Comparison of ENCODE assay signal across 24 mouse cellular contexts in the genomic region with DNA sequence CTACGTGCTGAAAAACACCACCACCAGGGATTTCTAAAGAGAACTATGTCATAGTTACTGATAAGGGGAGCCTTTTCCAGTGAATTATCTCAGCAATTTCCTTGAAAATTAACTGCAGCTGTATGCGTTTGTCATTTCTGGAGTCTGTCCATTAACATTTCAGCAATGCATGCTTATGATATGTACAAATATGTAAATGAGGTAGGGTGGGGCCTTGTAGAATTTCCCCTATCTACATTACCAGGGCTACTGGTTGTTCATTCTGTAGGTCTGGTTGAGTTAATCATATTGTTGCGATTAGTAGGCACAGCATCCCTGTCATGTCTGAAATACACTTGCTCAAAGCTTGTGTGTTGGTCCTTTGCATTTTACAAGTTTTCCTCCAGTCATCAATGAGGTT.
"Had no signal": no experiment of that assay in that cellular context is flagged by ENCODE, and none has a peak within 500 bp of the region (broad histone marks: within the 10 kb centered on the region; RNA-seq: fewer than 3 reads in every experiment).

No protein-coding gene starts in this region.

- DNase-seq: gastrocnemius, postnatal 14 days; gastrocnemius, postnatal 36 days; heart, adult 2 months; heart, postnatal 14 days; heart, postnatal 4 days; kidney, adult 11 months; kidney, adult 8-10 months; kidney, postnatal 14 days; kidney, postnatal 36 days; layer of hippocampus, adult 9-11 months; layer of hippocampus, postnatal 36 days; left cerebral cortex, postnatal 4 days; liver, embryonic 13.5 days had no signal

- H3K9me3 ChIP-seq: heart, embryonic 15.5 days; hindbrain, embryonic 10.5 days; hindbrain, embryonic 12.5 days; limb, embryonic 13.5 days; limb, embryonic 15.5 days; liver, embryonic 13.5 days; liver, embryonic 15.5 days had no signal

- H3K4me2 ChIP-seq: heart, embryonic 11.5 days; heart, embryonic 13.5 days; heart, embryonic 15.5 days; hindbrain, embryonic 12.5 days; hindbrain, embryonic 14.5 days; limb, embryonic 13.5 days; limb, embryonic 15.5 days; liver, embryonic 13.5 days; liver, embryonic 15.5 days had no signal

- H3K27me3 ChIP-seq: heart, embryonic 13.5 days; heart, embryonic 15.5 days; hindbrain, embryonic 12.5 days; limb, embryonic 13.5 days; limb, embryonic 15.5 days; liver, embryonic 13.5 days; liver, embryonic 15.5 days had no signal

- H3K36me3 ChIP-seq: heart, embryonic 13.5 days; heart, embryonic 15.5 days; hindbrain, embryonic 10.5 days; hindbrain, embryonic 12.5 days; limb, embryonic 13.5 days; limb, embryonic 15.5 days; liver, embryonic 13.5 days; liver, embryonic 15.5 days had no signal

- H3K4me3 ChIP-seq: heart, adult 2 months; heart, embryonic 13.5 days; heart, embryonic 15.5 days; hindbrain, embryonic 10.5 days; hindbrain, embryonic 12.5 days; limb, embryonic 13.5 days; limb, embryonic 15.5 days; liver, embryonic 13.5 days; liver, embryonic 15.5 days had no signal

- H3K9ac ChIP-seq: heart, embryonic 13.5 days; heart, embryonic 15.5 days; hindbrain, embryonic 12.5 days; hindbrain, embryonic 14.5 days; limb, embryonic 13.5 days; limb, embryonic 15.5 days; liver, embryonic 13.5 days; liver, embryonic 15.5 days had no signal

- ATAC-seq: hindbrain, postnatal 0 days; intestine, embryonic 16.5 days had no signal

- H3K4me1 ChIP-seq: heart, embryonic 13.5 days; heart, embryonic 15.5 days; hindbrain, embryonic 10.5 days; hindbrain, embryonic 12.5 days; limb, embryonic 15.5 days; liver, embryonic 13.5 days; liver, embryonic 15.5 days had no signal

- H3K27ac ChIP-seq: heart, adult 2 months; heart, embryonic 13.5 days; heart, embryonic 15.5 days; hindbrain, embryonic 10.5 days; hindbrain, embryonic 12.5 days; hindbrain, embryonic 14.5 days; hindbrain, postnatal 0 days; limb, embryonic 13.5 days; limb, embryonic 15.5 days; liver, embryonic 13.5 days; liver, embryonic 15.5 days had no signal
